Mouse (Mus musculus): ENCODE measurements around the gene Cdca3. TPM values are rescaled to one million over a fixed set of nuclear protein-coding genes. Genes with fewer than 3 reads are reported as not detected.
"Not testable (repeated sequence)": the region's sequence is repeated elsewhere in the genome, so short reads cannot be mapped to it uniquely, and the experiment has no call there.

The Cdca3 gene
- total and polyA plus RNA-seq, 2 experiments from 2014 or later = 20.7 to 30.5 TPM

DNA sequence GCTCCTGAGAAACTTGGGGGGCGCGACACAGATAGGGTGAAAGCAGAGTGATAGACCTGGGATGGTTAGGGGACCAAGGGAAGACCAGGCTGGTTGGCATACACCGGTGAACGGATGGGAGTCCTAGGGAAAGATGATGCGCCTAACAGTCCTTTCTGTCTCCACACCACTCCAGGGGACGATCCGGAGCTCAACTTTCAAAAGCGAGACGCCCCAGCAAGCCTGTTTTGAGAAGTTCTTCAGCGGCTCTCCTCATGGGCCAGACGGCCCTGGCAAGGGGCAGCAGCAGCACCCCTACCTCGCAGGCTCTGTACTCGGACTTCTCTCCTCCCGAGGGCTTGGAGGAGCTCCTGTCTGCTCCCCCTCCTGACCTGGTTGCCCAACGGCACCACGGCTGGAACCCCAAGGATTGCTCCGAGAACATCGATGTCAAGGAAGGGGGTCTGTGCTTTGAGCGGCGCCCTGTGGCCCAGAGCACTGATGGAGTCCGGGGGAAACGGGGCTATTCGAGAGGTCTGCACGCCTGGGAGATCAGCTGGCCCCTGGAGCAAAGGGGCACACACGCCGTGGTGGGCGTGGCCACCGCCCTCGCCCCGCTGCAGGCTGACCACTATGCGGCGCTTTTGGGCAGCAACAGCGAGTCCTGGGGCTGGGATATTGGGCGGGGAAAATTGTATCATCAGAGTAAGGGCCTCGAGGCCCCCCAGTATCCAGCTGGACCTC lies 20.1 kb upstream of the Cdca3 start:
- peak; percentile 12; the same call in 1 of the 2 replicates for ATAC-seq
- WGBS = 1% methylated on average over 35 of the region's 35 CpGs
- peak; percentile 74 for TF ChIP-seq CTCF (IDR thresholded peaks at IDR 0.05; ENCODE audit: low read depth)

GRCm38 (mm10) chr6:124809775-124810538 lies 19.4 kb upstream of the Cdca3 start:
- Histone ChIP-seq H3K27ac (ENCODE audit: low read depth, low read length) (no peak overlapping the region), H3K4me1 (ENCODE audit: insufficient read depth) (peaks cover 27% of the 10 kb centered on the region), H3K27me3 (ENCODE audit: insufficient read depth, low read length) (no peaks in the 10 kb centered on the region), H3K4me2 (ENCODE audit: low read depth) (peak overlapping the region; percentile 58), H3K9me3 (ENCODE audit: low read length) (no peaks in the 10 kb centered on the region), H3K4me3 (ENCODE audit: low read depth, low read length) (peak overlapping the region; percentile 41; the same call in 1 of the 2 replicates), H3K9ac (peak overlapping the region; percentile 50; the same call in 1 of the 2 replicates), H3K36me3 (ENCODE audit: insufficient read depth) (peaks cover 14% of the 10 kb centered on the region)
- WGBS = 48% methylated on average over 14 of the region's 14 CpGs
- no peak for TF ChIP-seq CTCF (IDR thresholded peaks at IDR 0.05; ENCODE audit: low read depth)
- ATAC-seq (no peak), DNase-seq (peak; percentile 20)

More for the DNA sequence above, 20.1 kb upstream of the Cdca3 start:
- peaks cover 13% of the 10 kb centered on the region for H3K36me3 ChIP-seq (ENCODE audit: insufficient read depth)
- H3K4me1 ChIP-seq (ENCODE audit: insufficient read depth) = peaks cover 22% of the 10 kb centered on the region
- DNase-seq = peak; percentile 70
- peak overlapping the region; percentile 41 for H3K4me3 ChIP-seq (ENCODE audit: low read depth, low read length)
- peak overlapping the region; percentile 58 for H3K4me2 ChIP-seq (ENCODE audit: low read depth)
- peak overlapping the region; percentile 50 for H3K9ac ChIP-seq
- H3K27ac ChIP-seq (ENCODE audit: low read depth, low read length) = peak overlapping the region; percentile 59; the same call in 1 of the 2 replicates
- H3K27me3 ChIP-seq (ENCODE audit: insufficient read depth, low read length) = no peaks in the 10 kb centered on the region
- H3K9me3 ChIP-seq (ENCODE audit: low read length) = no peaks in the 10 kb centered on the region

GRCm38 (mm10) chr6:124810566-124811402 lies 18.6 kb upstream of the Cdca3 start:
- DNase-seq; H3K9ac ChIP-seq; H3K4me2 ChIP-seq (ENCODE audit: low read depth); H3K9me3 ChIP-seq (ENCODE audit: low read length); H3K27ac ChIP-seq (ENCODE audit: low read depth, low read length); H3K4me3 ChIP-seq (ENCODE audit: low read depth, low read length); H3K27me3 ChIP-seq (ENCODE audit: insufficient read depth, low read length); ATAC-seq: not testable (repeated sequence)
- WGBS = 76% methylated on average over 10 of the region's 11 CpGs
- Histone ChIP-seq H3K4me1 (ENCODE audit: insufficient read depth) (peaks cover 27% of the 10 kb centered on the region), H3K36me3 (ENCODE audit: insufficient read depth) (peaks cover 20% of the 10 kb centered on the region)

- no peak for TF ChIP-seq CTCF (IDR thresholded peaks at IDR 0.05; ENCODE audit: low read depth)
- Histone ChIP-seq H3K4me3 (ENCODE audit: low read depth, low read length) (no peak overlapping the region), H3K9ac (no peak overlapping the region), H3K27me3 (ENCODE audit: insufficient read depth, low read length) (no peaks in the 10 kb centered on the region), H3K4me1 (ENCODE audit: insufficient read depth) (peaks cover 27% of the 10 kb centered on the region), H3K9me3 (ENCODE audit: low read length) (no peaks in the 10 kb centered on the region), H3K4me2 (ENCODE audit: low read depth) (no peak overlapping the region), H3K27ac (ENCODE audit: low read depth, low read length) (no peak overlapping the region), H3K36me3 (ENCODE audit: insufficient read depth) (peaks cover 22% of the 10 kb centered on the region)
- ATAC-seq = no peak
- 79% methylated on average over 4 of the region's 4 CpGs for WGBS
- no peak for DNase-seq
Measured at GRCm38 (mm10) chr6:124811403-124811665, 18.0 kb upstream of the Cdca3 start.

- H3K4me1 ChIP-seq (ENCODE audit: insufficient read depth) = peaks cover 27% of the 10 kb centered on the region
- WGBS = 84% methylated on average over 24 of the region's 24 CpGs
- no peak for ATAC-seq
Measured at GRCm38 (mm10) chr6:124811701-124812560, 17.4 kb upstream of the Cdca3 start.

GRCm38 (mm10) chr6:124812848-124813247 lies 16.5 kb upstream of the Cdca3 start:
- Histone ChIP-seq H3K4me3 (ENCODE audit: low read depth, low read length) (peak overlapping the region; percentile 57), H3K9me3 (ENCODE audit: low read length) (no peaks in the 10 kb centered on the region), H3K4me2 (ENCODE audit: low read depth) (peak overlapping the region; percentile 90), H3K27ac (ENCODE audit: low read depth, low read length) (no peak overlapping the region), H3K36me3 (ENCODE audit: insufficient read depth) (peaks cover 38% of the 10 kb centered on the region), H3K4me1 (ENCODE audit: insufficient read depth) (peaks cover 27% of the 10 kb centered on the region), H3K9ac (peak overlapping the region; percentile 73), H3K27me3 (ENCODE audit: insufficient read depth, low read length) (no peaks in the 10 kb centered on the region)
- TF ChIP-seq CTCF (IDR thresholded peaks at IDR 0.05; ENCODE audit: low read depth) = no peak
- no peak for ATAC-seq
- DNase-seq = no peak
- 12% methylated on average over 9 of the region's 9 CpGs for WGBS

More at GRCm38 (mm10) chr6:124811701-124812560, 17.4 kb upstream of the Cdca3 start:
- no peaks in the 10 kb centered on the region for H3K27me3 ChIP-seq (ENCODE audit: insufficient read depth, low read length)
- H3K4me3 ChIP-seq (ENCODE audit: low read depth, low read length) = peak overlapping the region; percentile 57; the same call in 1 of the 2 replicates
- H3K4me2 ChIP-seq (ENCODE audit: low read depth) = peak overlapping the region; percentile 90; the same call in 1 of the 2 replicates
- peaks cover 28% of the 10 kb centered on the region for H3K36me3 ChIP-seq (ENCODE audit: insufficient read depth)
- H3K9ac ChIP-seq = 0 out of 2 replicates have a peak overlapping the region, but pooled peaks have one; percentile 73
- DNase-seq = no peak
- no peaks in the 10 kb centered on the region for H3K9me3 ChIP-seq (ENCODE audit: low read length)
- TF ChIP-seq CTCF (IDR thresholded peaks at IDR 0.05; ENCODE audit: low read depth) = no peak
- no peak overlapping the region for H3K27ac ChIP-seq (ENCODE audit: low read depth, low read length)
